In genomic region chr10:121432041-121432634, GRCm38 (mm10) we compare ENCODE assay signal across 8 mouse cellular contexts. TPM values are rescaled to one million over a fixed set of nuclear protein-coding genes. Genes with fewer than 3 reads are reported as not detected.
DNase-seq lines count a peak whose midpoint lies in the region; ATAC-seq and TF ChIP-seq lines count a peak whose summit lies in the region.

No protein-coding gene starts in this region.

- H3K9me3 ChIP-seq in forebrain, embryonic 16.5 days (ENCODE audit: control insufficient read depth, low read length): no peaks in the 10 kb centered on the region
- no peaks in the 10 kb centered on the region for H3K9me3 ChIP-seq in limb, embryonic 14.5 days (ENCODE audit: control insufficient read depth, low read length)
- H3K9me3 ChIP-seq in midbrain, postnatal 0 days (ENCODE audit: low read length): no peaks in the 10 kb centered on the region

- DNase-seq in left cerebral cortex, postnatal 4 days: peak; percentile 77
- no peak for DNase-seq in left cerebral cortex, postnatal 14 days (ENCODE audit: low spot score in 2 of 2)
- no peak for DNase-seq in limb, embryonic 14.5 days (ENCODE audit: low spot score)
- DNase-seq in midbrain, postnatal 0 days (ENCODE audit: low spot score): peak; percentile 69
- DNase-seq in spleen, postnatal 36 days (ENCODE audit: low spot score in 2 of 2): no peak
- no peak for DNase-seq in thymus, postnatal 10 days (ENCODE audit: low spot score in 2 of 2)
- DNase-seq in urinary bladder, postnatal 10 days (ENCODE audit: low spot score): no peak

- intact Hi-C loops in left cerebral cortex, postnatal 4 days (cut with DNase I): no loop called here
- intact Hi-C loops in left cerebral cortex, postnatal 14 days (cut with DNase I): no loop called here

- no peak overlapping the region for H3K9ac ChIP-seq in forebrain, embryonic 16.5 days (replicated peaks; ENCODE audit: low read depth, low read length)
- H3K9ac ChIP-seq in limb, embryonic 14.5 days (ENCODE audit: low read depth, low read length, severe bottlenecking): no peak overlapping the region
- H3K9ac ChIP-seq in midbrain, postnatal 0 days (replicated peaks; ENCODE audit: low read length, poor library complexity, severe bottlenecking): no peak overlapping the region

- no peak overlapping the region for H3K4me2 ChIP-seq in forebrain, embryonic 16.5 days (ENCODE audit: low read length)
- no peak overlapping the region for H3K4me2 ChIP-seq in limb, embryonic 14.5 days (replicated peaks; ENCODE audit: low read depth, low read length, severe bottlenecking)
- no peak overlapping the region for H3K4me2 ChIP-seq in midbrain, postnatal 0 days (ENCODE audit: low read depth, low read length, poor library complexity, severe bottlenecking)

- no peak overlapping the region for H3K4me3 ChIP-seq in forebrain, embryonic 16.5 days (replicated peaks; ENCODE audit: low read length)
- H3K4me3 ChIP-seq in limb, embryonic 14.5 days (replicated peaks; ENCODE audit: low read length): no peak overlapping the region
- no peak overlapping the region for H3K4me3 ChIP-seq in midbrain, postnatal 0 days (ENCODE audit: low read depth, low read length)

- TF ChIP-seq POLR2A in limb, embryonic 14.5 days (IDR thresholded peaks at IDR 0.05; ENCODE audit: borderline replicate concordance, extremely low read depth, insufficient read depth, insufficient read length): no peak

- peak; percentile 56 for ATAC-seq in forebrain, embryonic 16.5 days
- no peak for ATAC-seq in limb, embryonic 14.5 days (ENCODE audit: low FRiP score, low read depth)
- no peak for ATAC-seq in midbrain, postnatal 0 days (ENCODE audit: low FRiP score)

- H3K36me3 ChIP-seq in forebrain, embryonic 16.5 days (ENCODE audit: control insufficient read depth, insufficient read depth): no peaks in the 10 kb centered on the region
- H3K36me3 ChIP-seq in limb, embryonic 14.5 days (ENCODE audit: control insufficient read depth, insufficient read depth, low read length): no peaks in the 10 kb centered on the region
- no peaks in the 10 kb centered on the region for H3K36me3 ChIP-seq in midbrain, postnatal 0 days (ENCODE audit: insufficient read depth, low read length)

- TF ChIP-seq CTCF in midbrain, postnatal 0 days (IDR thresholded peaks at IDR 0.05): no peak

- no peak overlapping the region; the same call in 1 of the 2 replicates for H3K27ac ChIP-seq in forebrain, embryonic 16.5 days (ENCODE audit: low read length)
- peak overlapping the region; percentile 58; the same call in 1 of the 2 replicates for H3K27ac ChIP-seq in limb, embryonic 14.5 days (replicated peaks; ENCODE audit: low read depth, low read length)
- H3K27ac ChIP-seq in midbrain, postnatal 0 days (ENCODE audit: low read depth, low read length): peak overlapping the region; percentile 57

- no peaks in the 10 kb centered on the region for H3K27me3 ChIP-seq in forebrain, embryonic 16.5 days (replicated peaks; ENCODE audit: control insufficient read depth, insufficient read depth, low read length)
- no peaks in the 10 kb centered on the region for H3K27me3 ChIP-seq in limb, embryonic 14.5 days (ENCODE audit: control insufficient read depth, insufficient read depth, low read length)
- H3K27me3 ChIP-seq in midbrain, postnatal 0 days (ENCODE audit: insufficient read depth, low read length): no peaks in the 10 kb centered on the region

- 39% methylated on average over 12 of the region's 12 CpGs for WGBS in forebrain, embryonic 16.5 days
- 43% methylated on average over 12 of the region's 12 CpGs for WGBS in limb, embryonic 14.5 days
- 43% methylated on average over 12 of the region's 12 CpGs for WGBS in midbrain, postnatal 0 days

- H3K4me1 ChIP-seq in forebrain, embryonic 16.5 days (replicated peaks; ENCODE audit: control insufficient read depth, insufficient read depth, low read length): peaks cover 23% of the 10 kb centered on the region
- H3K4me1 ChIP-seq in limb, embryonic 14.5 days (ENCODE audit: control insufficient read depth, insufficient read depth, low read length): peaks cover 90% of the 10 kb centered on the region
- peaks cover 7% of the 10 kb centered on the region; the same call in 1 of the 2 replicates for H3K4me1 ChIP-seq in midbrain, postnatal 0 days (ENCODE audit: insufficient read depth, low read length)

RNA-seq across cellular contexts. Expression of gene Rassf3, which starts 44.0 kb away (rescaled TPM):
- total RNA-seq in left cerebral cortex, postnatal 4 days (2021): 10 to 100 TPM; 17.4 to 22.9 TPM
- 10 to 100 TPM; 29.6 to 33.9 TPM for total RNA-seq in left cerebral cortex, postnatal 14 days (2021)
- polyA plus RNA-seq in forebrain, embryonic 16.5 days (2015; fragmentation: Nextera tagmentation; extraction: Ambion mirVana): 4.1 and 5.3 TPM in 2 replicates
- 22.3 and 23.2 TPM in 2 replicates for polyA plus RNA-seq in limb, embryonic 14.5 days (2012; rRNA removed)
- polyA plus RNA-seq in limb, embryonic 14.5 days (2014; fragmentation: Nextera tagmentation; extraction: Ambion mirVana): 19.4 and 20.7 TPM in 2 replicates
- 5.8 and 6.0 TPM in 2 replicates for total RNA-seq in midbrain, postnatal 0 days (2014; rRNA removed)
- 3.0 and 3.4 TPM in 2 replicates for polyA plus RNA-seq in midbrain, postnatal 0 days (2015; fragmentation: Nextera tagmentation; extraction: Ambion mirVana)

Comparison
In these comparisons a context has a peak if more than half of its experiments do, and no peak if none do; other contexts are left out.
1. DNase-seq: peak in left cerebral cortex, postnatal 4 days (single experiment) and midbrain, postnatal 0 days (single experiment); none in left cerebral cortex, postnatal 14 days (0 of 2), limb, embryonic 14.5 days (single experiment), spleen, postnatal 36 days (0 of 2), thymus, postnatal 10 days (0 of 2) and urinary bladder, postnatal 10 days (single experiment).